Mouse (Mus musculus): ENCODE results near the gene Bmpr1b. TPM values are rescaled to one million over a fixed set of nuclear protein-coding genes. Genes with fewer than 3 reads are reported as not detected.

Gene Bmpr1b
- total RNA-seq, 1 experiment = 0.85 TPM

GRCm38 (mm10) chr3:141940207-141940606, 229.0 kb downstream of the Bmpr1b start:
- H3K9me3 ChIP-seq (ENCODE audit: control insufficient read depth, insufficient read depth, low read depth, low read length) = no peaks in the 10 kb centered on the region

GRCm38 (mm10) chr3:141936594-141937272, 232.5 kb downstream of the Bmpr1b start:
- H3K27ac ChIP-seq (ENCODE audit: insufficient read depth, low read depth, low read length, poor library complexity, severe bottlenecking) = no peak overlapping the region
- DNase-seq (ENCODE audit: low read depth, low spot score) = no peak
- no peaks in the 10 kb centered on the region for H3K9me3 ChIP-seq (ENCODE audit: control insufficient read depth, insufficient read depth, low read depth, low read length)
- no peak for TF ChIP-seq MAFK (IDR thresholded peaks at IDR 0.05; ENCODE audit: insufficient read depth, low read depth, low read length)
- no peak for TF ChIP-seq CHD2 (IDR thresholded peaks at IDR 0.05; ENCODE audit: low read depth, low read length)
- no peak for TF ChIP-seq ZNF384 (IDR thresholded peaks at IDR 0.05; ENCODE audit: low read depth, low read length)
- no peak for TF ChIP-seq HCFC1 (IDR thresholded peaks at IDR 0.05; ENCODE audit: borderline replicate concordance, insufficient read depth, low read length)
- TF ChIP-seq ZC3H11A (IDR thresholded peaks at IDR 0.05; ENCODE audit: borderline replicate concordance, low read depth, low read length) = no peak
- H3K4me3 ChIP-seq (ENCODE audit: insufficient read depth in 1 of 2, low read depth in 1 of 2, low read length in 2 of 2, poor library complexity in 1 of 2, severe bottlenecking in 1 of 2) = no peak overlapping the region
- no peak overlapping the region for H3K9ac ChIP-seq (ENCODE audit: insufficient read depth, low read depth, low read length, poor library complexity, severe bottlenecking)
- H3K4me1 ChIP-seq (ENCODE audit: control insufficient read depth in 2 of 2, insufficient read depth in 2 of 2, low read length in 2 of 2, poor library complexity in 1 of 2) = peaks cover 0 to 5% of the 10 kb centered on the region in 2 experiments; a peak in 1 of 4 replicates
- in situ Hi-C loops (cut with MboI; ENCODE audit: low sequenced_read_pairs in 2 of 2, unreplicated experiment in 2 of 2) = no loop called here
- H3K36me3 ChIP-seq (ENCODE audit: control insufficient read depth, insufficient read depth, low read length, poor library complexity, severe bottlenecking) = no peaks in the 10 kb centered on the region

More at GRCm38 (mm10) chr3:141940207-141940606, 229.0 kb downstream of the Bmpr1b start:
- Histone ChIP-seq H3K4me3 (ENCODE audit: insufficient read depth in 1 of 2, low read depth in 1 of 2, low read length in 2 of 2, poor library complexity in 1 of 2, severe bottlenecking in 1 of 2) (no peak overlapping the region), H3K36me3 (ENCODE audit: control insufficient read depth, insufficient read depth, low read length, poor library complexity, severe bottlenecking) (no peaks in the 10 kb centered on the region), H3K9ac (ENCODE audit: insufficient read depth, low read depth, low read length, poor library complexity, severe bottlenecking) (no peak overlapping the region), H3K4me1 (ENCODE audit: control insufficient read depth in 2 of 2, insufficient read depth in 2 of 2, low read length in 2 of 2, poor library complexity in 1 of 2) (no peaks in the 10 kb centered on the region), H3K27ac (ENCODE audit: insufficient read depth, low read depth, low read length, poor library complexity, severe bottlenecking) (no peak overlapping the region)
- in situ Hi-C loops (cut with MboI; ENCODE audit: low sequenced_read_pairs in 2 of 2, unreplicated experiment in 2 of 2) = no loop called here
- TF ChIP-seq MAFK (IDR thresholded peaks at IDR 0.05; ENCODE audit: insufficient read depth, low read depth, low read length) (no peak), HCFC1 (IDR thresholded peaks at IDR 0.05; ENCODE audit: borderline replicate concordance, insufficient read depth, low read length) (no peak), ZC3H11A (IDR thresholded peaks at IDR 0.05; ENCODE audit: borderline replicate concordance, low read depth, low read length) (no peak)
- no peak for DNase-seq (ENCODE audit: low read depth, low spot score)

- Histone ChIP-seq H3K36me3 (ENCODE audit: control insufficient read depth, insufficient read depth, low read length, poor library complexity, severe bottlenecking) (no peaks in the 10 kb centered on the region), H3K4me1 (ENCODE audit: control insufficient read depth in 2 of 2, insufficient read depth in 2 of 2, low read length in 2 of 2, poor library complexity in 1 of 2) (peaks cover 0 to 5% of the 10 kb centered on the region in 2 experiments; a peak in 1 of 4 replicates), H3K4me3 (ENCODE audit: insufficient read depth in 1 of 2, low read depth in 1 of 2, low read length in 2 of 2, poor library complexity in 1 of 2, severe bottlenecking in 1 of 2) (no peak overlapping the region), H3K9ac (ENCODE audit: insufficient read depth, low read depth, low read length, poor library complexity, severe bottlenecking) (no peak overlapping the region), H3K27ac (ENCODE audit: insufficient read depth, low read depth, low read length, poor library complexity, severe bottlenecking) (no peak overlapping the region), H3K9me3 (ENCODE audit: control insufficient read depth, insufficient read depth, low read depth, low read length) (no peaks in the 10 kb centered on the region)
- peak; percentile 15 for DNase-seq (ENCODE audit: low read depth, low spot score)
- in situ Hi-C loops (cut with MboI; ENCODE audit: low sequenced_read_pairs in 2 of 2, unreplicated experiment in 2 of 2) = no loop called here
- TF ChIP-seq ZNF384 (IDR thresholded peaks at IDR 0.05; ENCODE audit: low read depth, low read length) (no peak), MAFK (IDR thresholded peaks at IDR 0.05; ENCODE audit: insufficient read depth, low read depth, low read length) (no peak), HCFC1 (IDR thresholded peaks at IDR 0.05; ENCODE audit: borderline replicate concordance, insufficient read depth, low read length) (no peak), CHD2 (IDR thresholded peaks at IDR 0.05; ENCODE audit: low read depth, low read length) (no peak), ZC3H11A (IDR thresholded peaks at IDR 0.05; ENCODE audit: borderline replicate concordance, low read depth, low read length) (no peak)
Measured at GRCm38 (mm10) chr3:141932956-141933355, 236.3 kb downstream of the Bmpr1b start.

DNA sequence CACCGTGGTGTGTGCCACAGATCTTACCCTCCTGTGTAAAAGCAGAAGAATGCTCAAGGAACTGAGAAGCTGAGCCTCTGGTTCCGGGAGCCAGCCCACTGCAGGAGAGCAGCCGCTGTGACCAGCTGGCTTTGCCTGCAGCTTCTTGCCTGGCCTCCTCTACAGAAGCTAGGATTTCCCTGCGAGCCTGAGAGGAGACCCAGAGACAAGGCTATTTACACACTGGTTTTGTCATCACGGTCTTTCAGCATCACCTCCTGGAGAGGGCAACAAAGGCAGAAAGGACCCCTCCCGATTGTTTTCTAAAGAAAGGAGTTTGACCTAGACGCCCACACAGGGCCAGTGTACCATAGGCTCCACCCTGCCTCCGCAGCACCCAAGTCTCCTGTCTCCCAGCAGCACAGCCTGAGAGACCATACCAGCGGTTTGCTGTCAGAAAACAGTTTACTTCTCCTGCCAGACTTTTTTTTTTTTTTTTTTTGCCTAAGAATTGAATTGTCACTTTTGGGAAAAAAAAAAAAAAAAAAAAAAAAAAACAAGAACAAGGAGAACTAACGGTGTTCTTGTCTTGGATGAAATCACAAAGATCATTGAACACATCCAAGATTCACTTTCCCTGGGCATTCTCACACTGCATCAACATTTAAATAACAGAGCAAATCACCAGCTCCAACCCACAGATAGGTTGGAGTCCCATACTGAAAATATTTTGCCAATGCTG, 237.7 kb downstream of the Bmpr1b start:
- Histone ChIP-seq H3K9ac (ENCODE audit: insufficient read depth, low read depth, low read length, poor library complexity, severe bottlenecking) (no peak overlapping the region), H3K36me3 (ENCODE audit: control insufficient read depth, insufficient read depth, low read length, poor library complexity, severe bottlenecking) (no peaks in the 10 kb centered on the region), H3K27ac (ENCODE audit: insufficient read depth, low read depth, low read length, poor library complexity, severe bottlenecking) (0 out of 2 replicates have a peak overlapping the region, but pooled peaks have one; percentile 6), H3K4me1 (ENCODE audit: control insufficient read depth in 2 of 2, insufficient read depth in 2 of 2, low read length in 2 of 2, poor library complexity in 1 of 2) (peaks cover 0 to 5% of the 10 kb centered on the region in 2 experiments; a peak in 1 of 4 replicates), H3K4me3 (ENCODE audit: insufficient read depth in 1 of 2, low read depth in 1 of 2, low read length in 2 of 2, poor library complexity in 1 of 2, severe bottlenecking in 1 of 2) (peak overlapping the region; percentile 2 to 41; a peak in 3 of 4 replicates), H3K9me3 (ENCODE audit: control insufficient read depth, insufficient read depth, low read depth, low read length) (no peaks in the 10 kb centered on the region)
- in situ Hi-C loops (cut with MboI; ENCODE audit: low sequenced_read_pairs in 2 of 2, unreplicated experiment in 2 of 2) = no loop called here
- TF ChIP-seq ZNF384 (IDR thresholded peaks at IDR 0.05; ENCODE audit: low read depth, low read length) (peak; percentile 89), MAFK (IDR thresholded peaks at IDR 0.05; ENCODE audit: insufficient read depth, low read depth, low read length) (no peak)
- peak; percentile 78 for DNase-seq (ENCODE audit: low read depth, low spot score)
